Mouse (Mus musculus) G1E (cell line): ENCODE results near the gene Tm9sf1.

Experiments
- CTCF ChIP-seq: IDR thresholded peaks from 2 replicates; pipeline ENCODE4 v1.5.1; 2012; ENCODE audit warnings: low read depth, low read length, inconsistent platforms, mixed read lengths
- POLR2AphosphoS5 ChIP-seq: IDR thresholded peaks from 2 replicates; pipeline ENCODE4 v1.6.1; 2012; ENCODE audit warnings: low read depth, low read length, inconsistent platforms; ENCODE audit not compliant: insufficient replicate concordance

- TF ChIP-seq CTCF = no peak
- peak; percentile 82; the same call in 1 of the 2 replicates for TF ChIP-seq POLR2AphosphoS5
Observed at GRCm38 (mm10) chr14:55671833-55672740, 28.5 kb upstream of the Tm9sf1 start, which contains the start of the genes Gmpr2 and Nedd8.
